Mouse (Mus musculus) CH12.LX (cell line): ENCODE results near the gene Pnldc1.

Experiments
- CTCF ChIP-seq, 2 experiments: IDR thresholded peaks in 1 of 2; conservative IDR thresholded peaks in 1 of 2; 2 replicates each; pipeline ENCODE4 v1.5.1; 2011 to 2012; ENCODE audit warnings: low read depth in 2 of 2, low read length in 2 of 2, improper control_type of control experiment in 1 of 2, inconsistent platforms in 1 of 2, mild to moderate bottlenecking in 1 of 2, moderate library complexity in 1 of 2
- EP300 ChIP-seq: IDR thresholded peaks from 2 replicates; pipeline ENCODE4 v1.6.1; 2011; ENCODE audit warnings: low read length, improper control_type of control experiment
- POLR2A ChIP-seq: IDR thresholded peaks from 2 replicates; pipeline ENCODE4 v1.6.1; 2011; ENCODE audit warnings: low read depth, mild to moderate bottlenecking, improper control_type of control experiment, low read length
- SMC3 ChIP-seq: IDR thresholded peaks from 2 replicates; pipeline ENCODE4 v1.6.1; 2011; ENCODE audit warnings: low read depth, low read length, improper control_type of control experiment
- USF2 ChIP-seq: conservative IDR thresholded peaks from 2 replicates; pipeline ENCODE4 v1.6.1; 2011; ENCODE audit warnings: low read depth, low read length, improper control_type of control experiment
- ZC3H11A ChIP-seq: IDR thresholded peaks from 2 replicates; pipeline ENCODE4 v1.6.1; 2012; ENCODE audit warnings: low read depth, mild to moderate bottlenecking, inconsistent platforms, low read length, improper control_type of control experiment

- TF ChIP-seq SMC3: no peak
- no peak for TF ChIP-seq CTCF (conservative IDR thresholded peaks at IDR 0.05 in 1 of 2, IDR thresholded peaks at IDR 0.05 in 1 of 2; ENCODE audit: low read depth in 2 of 2, low read length in 2 of 2)
- no peak for TF ChIP-seq POLR2A
- TF ChIP-seq USF2: no peak
- no peak for TF ChIP-seq ZC3H11A
- TF ChIP-seq EP300: no peak
These were observed 37.6 kb downstream of the Pnldc1 start for GRCm38 (mm10) chr17:12872275-12873028.
